Mouse (Mus musculus) kidney, postnatal 10 days (tissue): ENCODE data around the gene Odf3b.

Experiments used
- DNase-seq: peaks from one replicate; pipeline ENCODE4 v3.0.0; 2021; ENCODE audit warnings: mixed read lengths

Gene Odf3b

DNA sequence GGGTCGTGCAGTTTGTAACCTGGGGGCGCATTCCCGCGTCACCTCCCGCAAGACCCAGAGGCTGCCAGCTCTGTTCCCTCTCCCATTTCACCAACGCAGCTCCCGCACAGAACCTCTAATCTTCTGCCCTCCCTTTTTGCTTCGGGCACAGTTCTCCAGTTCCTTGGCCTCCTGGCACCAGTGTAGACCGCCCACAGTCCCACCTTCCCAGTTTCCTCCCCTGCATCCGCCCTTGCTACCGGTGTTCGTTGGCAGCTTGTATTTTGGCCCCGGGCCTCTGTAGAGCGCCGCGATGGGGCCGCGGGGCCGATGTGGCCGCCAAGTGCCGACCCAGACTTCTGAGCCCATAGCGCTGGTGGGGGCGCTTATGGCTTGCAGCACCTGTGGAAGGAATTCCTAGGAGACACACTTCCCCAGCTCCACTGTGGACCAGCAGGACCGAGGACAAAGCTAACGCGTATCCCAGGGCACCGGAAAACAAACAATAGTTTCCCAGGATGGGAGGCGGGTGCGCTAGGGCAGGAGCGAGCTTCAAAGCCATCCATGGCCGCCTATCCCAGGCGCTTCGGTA, at the start of gene Odf3b:
TSS of gene Odf3b (minus strand) at position 452 of the 571 bp plus-strand sequence.
- DNase-seq: peak; percentile 49

DNA sequence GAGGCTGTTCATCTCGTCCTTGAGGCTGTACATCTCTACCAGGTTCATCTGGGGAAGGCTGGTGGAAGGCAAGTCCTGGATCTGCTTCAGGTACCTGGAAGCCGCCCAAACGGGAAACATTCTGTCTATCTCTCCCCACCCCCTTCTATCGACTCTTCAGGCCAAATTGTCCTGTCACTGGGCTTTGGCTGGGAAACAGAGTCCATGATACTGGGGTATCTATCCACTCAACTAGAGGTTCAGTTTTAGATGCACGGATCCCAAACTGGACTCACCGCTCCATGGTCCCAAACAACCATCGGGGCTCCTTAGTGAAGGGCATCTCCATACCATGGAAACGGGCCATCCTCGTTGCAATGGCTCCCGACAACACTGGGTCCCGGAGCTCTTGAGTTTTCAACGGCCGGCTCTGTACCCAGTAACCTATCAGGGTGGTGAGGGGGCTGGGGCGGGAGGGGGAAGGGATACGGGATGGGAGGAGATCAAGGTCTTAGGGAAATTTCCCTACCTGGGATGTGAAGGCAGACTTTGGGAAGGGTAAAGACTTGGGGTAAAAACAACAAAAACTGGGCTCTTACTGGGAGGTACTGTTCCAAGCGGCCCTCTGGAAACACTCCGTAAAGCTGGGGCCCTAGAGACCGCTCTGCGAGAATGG, 49.2 kb upstream of the Odf3b start:
- no peak for DNase-seq

GRCm38 (mm10) chr15:89426716-89427115, 47.6 kb upstream of the Odf3b start:
- no peak for DNase-seq

DNA sequence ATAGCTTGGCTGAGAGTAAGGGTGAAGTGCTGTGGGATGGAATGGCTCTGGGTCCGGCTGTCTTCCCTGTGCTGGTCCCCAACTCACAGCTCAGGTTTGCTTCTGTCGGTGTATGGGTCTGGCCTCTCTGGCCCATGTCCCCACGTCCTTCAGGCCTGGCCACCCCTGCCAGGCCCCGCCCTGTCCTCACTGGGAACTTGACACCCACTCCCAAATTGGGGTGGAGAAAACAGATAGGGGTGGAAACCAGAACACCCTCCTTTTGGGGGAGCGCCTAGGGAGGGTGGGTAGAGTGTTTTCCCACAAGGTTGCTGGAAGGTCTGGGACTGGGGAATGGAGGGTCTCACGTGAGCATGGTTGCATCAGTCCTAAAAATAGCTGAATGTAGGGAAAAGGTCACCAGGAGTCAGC, 46.6 kb upstream of the Odf3b start, which contains the start of gene Cpt1b:
TSS of gene Cpt1b (minus strand) at position 153 of the 411 bp plus-strand sequence.
- peak; percentile 56 for DNase-seq

- no peak for DNase-seq
Measured at GRCm38 (mm10) chr15:89424621-89425020, 45.5 kb upstream of the Odf3b start.

- DNase-seq: no peak
Measured at GRCm38 (mm10) chr15:89421938-89422337, 42.9 kb upstream of the Odf3b start.

DNA sequence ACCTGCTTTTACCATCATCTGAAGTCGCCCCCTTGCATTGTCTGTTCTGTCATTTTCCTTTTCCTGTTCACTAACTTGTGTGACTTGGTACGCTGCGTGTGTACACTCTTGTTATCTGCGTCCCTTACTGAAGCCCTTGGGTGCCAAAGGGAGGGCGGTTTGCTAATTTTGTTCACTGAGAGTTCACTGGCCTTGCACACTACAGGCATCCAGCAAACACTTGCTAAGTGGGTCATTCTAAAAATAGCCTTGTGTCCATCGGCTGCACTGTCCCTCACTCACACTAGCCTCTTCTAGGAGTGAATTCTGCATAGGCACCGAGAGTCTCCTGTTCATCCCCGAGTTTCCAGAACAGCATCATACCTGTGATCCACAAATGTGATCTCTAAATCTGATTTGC, 36.2 kb upstream of the Odf3b start:
- DNase-seq: no peak

GRCm38 (mm10) chr15:89410118-89410517, 31.0 kb upstream of the Odf3b start, which contains the start of gene Syce3:
TSS of gene Syce3 (minus strand) at chr15:89410503.
- no peak for DNase-seq

DNA sequence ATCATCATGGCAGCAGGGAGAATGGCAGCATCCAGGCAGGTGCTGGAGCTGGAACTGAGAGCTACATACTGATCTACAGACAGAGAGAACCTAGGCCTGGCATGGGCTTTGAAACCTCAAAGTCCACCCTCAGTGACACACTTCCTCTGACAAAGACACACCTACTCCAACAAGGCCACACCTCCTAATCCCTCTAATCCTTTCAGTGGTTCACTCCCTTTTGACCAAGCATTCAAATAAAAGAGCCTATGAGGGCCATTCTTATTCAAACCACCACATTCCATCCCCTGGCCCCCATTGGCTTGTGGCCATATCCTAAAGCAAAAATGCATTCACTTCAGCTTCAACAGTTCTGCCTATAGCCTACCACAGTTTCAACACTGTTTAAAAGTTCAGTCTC, 27.6 kb upstream of the Odf3b start:
- DNase-seq: no peak

- DNase-seq: no peak
Measured at GRCm38 (mm10) chr15:89404831-89405623, 25.9 kb upstream of the Odf3b start.

GRCm38 (mm10) chr15:89402471-89402870, 23.4 kb upstream of the Odf3b start:
- no peak for DNase-seq

DNA sequence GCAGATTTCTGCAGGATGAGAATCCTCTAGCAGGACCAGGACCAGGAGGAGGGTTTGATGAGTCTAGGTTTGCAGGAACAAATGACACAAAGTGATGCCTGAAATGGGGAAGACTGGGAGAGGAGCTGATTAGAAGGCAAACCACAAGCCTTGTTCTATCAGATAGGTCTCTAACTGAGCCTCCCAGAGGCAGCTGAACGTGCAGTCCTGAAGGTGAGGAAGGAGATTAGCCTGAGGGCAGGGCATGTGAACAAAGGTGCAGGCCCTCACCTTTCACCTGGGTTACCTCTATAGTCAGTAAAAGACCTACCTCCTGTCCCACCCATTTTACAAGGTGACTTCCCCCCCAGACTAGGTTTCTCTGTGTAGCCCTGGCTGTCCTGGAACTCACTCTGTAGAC, 20.6 kb upstream of the Odf3b start:
- DNase-seq: no peak

DNA sequence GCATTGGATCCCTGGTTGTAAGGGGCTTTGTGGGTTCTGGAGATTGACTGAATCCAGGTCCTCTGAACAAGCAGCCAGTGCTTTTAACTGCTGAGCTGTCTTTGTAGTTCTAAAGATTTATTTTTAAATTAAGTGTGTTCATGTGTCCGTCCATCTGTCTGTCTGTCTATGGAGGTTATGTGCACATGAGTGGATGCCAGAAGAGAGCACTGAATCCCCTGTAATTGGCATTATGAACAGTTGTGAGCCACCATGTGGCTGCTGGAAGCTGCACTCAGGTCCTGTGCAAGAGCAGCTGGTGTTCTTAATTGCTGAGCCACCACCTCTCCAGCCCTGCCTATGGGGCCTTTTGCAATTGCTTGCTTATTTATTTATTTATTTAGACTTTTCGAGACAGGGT, 19.1 kb upstream of the Odf3b start:
- DNase-seq: no peak

DNA sequence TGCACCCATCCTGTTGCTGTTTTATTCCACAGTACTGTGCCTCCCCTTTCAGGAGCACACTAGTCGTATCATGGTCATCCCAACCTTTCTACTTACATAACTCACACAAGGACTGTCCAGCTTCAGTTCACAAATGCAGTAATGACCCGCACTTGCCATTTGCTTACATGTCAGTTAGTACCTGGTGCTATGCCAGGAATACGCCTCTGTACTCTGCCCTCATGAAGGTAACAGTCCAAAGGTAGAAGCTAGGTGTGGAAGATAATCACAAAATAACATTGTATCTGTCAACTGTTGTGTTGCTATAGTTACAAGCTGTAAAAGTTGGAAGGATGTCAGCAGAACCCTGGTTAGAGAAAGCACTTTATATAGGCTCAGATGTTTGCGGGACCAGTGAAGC, 17.8 kb upstream of the Odf3b start:
- no peak for DNase-seq

DNA sequence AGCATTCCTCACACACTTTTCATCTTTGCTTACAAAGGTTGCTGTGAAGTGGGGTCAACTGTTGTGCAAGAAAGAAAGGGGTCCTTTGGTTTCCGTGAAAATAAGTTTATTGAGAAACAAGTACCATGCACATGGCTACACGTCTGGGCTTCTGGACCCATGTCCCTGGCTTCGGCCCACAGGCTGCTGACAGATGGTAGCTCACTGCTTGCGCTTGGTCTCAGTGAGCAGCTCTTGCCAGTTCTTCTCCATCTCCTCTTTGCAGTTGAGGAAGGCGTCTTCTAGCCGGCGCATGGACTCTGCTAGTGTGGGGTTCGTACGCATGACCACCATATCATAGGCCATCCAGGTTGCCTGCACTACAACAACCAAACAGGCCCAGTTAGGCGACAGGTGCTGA, 11.0 kb upstream of the Odf3b start:
- no peak for DNase-seq

DNA sequence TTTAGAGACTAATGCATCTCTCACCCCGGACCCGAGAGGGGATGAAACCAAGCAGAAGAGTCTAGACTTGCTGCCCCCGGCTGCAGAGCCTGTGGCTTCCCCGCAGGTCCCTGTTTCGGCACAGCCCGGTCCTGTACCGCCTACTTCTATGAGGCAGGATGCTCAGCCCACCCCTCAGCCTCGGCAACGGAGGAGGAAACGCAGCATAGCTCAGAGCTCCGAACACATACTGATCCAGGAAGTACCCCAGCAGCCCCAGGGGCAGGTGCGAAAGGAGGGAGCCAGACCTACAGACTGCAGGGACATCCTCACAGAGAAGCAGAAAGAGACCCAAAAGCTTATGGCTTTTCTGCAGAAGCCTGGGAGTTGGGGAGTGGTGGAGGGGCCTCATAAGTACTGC, 8.0 kb upstream of the Odf3b start:
- no peak for DNase-seq

GRCm38 (mm10) chr15:89384617-89385016, 5.5 kb upstream of the Odf3b start, which contains the start of gene Klhdc7b:
TSS of gene Klhdc7b (plus strand) at chr15:89384917.
- DNase-seq: no peak

- DNase-seq: peak; percentile 61
Measured at GRCm38 (mm10) chr15:89379429-89379828, 347 bp upstream of the Odf3b start.

DNA sequence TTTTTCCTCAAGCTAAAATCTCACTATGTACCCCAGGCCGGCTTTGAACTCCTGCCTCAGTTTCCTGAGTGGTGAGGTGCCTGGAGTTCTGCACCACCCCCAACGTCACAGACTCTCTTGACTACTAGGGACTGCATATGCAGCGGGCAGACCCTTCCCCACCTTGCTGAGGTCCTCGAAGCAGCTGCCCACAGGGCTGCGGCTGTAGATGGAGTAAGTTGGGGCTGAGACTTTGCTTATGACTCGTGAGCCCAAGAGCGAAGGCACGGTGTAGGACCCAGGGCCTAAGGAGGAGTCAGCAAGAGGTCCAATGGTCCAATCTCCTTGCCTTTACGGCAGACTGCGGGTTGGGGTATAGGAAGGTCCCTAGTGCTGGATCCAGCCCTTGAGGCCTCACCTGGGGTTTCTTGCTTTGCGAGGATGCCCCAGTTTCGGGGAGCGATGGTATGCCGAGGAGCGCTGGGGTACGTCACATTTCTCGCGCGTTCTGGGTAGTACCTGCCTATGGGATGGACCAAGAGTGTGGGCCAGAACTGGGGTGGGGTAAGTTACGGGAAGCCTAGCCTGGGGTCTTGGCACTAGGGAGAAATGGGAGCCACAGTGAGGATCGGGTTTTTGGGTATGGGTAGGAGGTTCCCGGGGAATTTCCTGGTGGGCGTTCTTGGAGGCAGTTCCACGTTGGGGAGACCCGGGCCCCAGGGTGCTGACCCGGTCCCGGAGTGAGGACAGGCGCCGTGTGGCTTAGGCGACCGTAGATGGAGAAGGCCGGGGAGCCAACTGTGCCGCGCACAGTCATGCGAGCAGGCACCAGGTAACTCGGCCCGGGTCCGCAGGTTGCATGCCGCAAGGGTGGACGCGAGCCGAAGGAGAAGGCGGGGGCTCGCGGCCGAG, 899 bp downstream of the Odf3b start:
- no peak for DNase-seq

- no peak for DNase-seq
Measured at GRCm38 (mm10) chr15:89377362-89377761, 1.7 kb downstream of the Odf3b start.

DNA sequence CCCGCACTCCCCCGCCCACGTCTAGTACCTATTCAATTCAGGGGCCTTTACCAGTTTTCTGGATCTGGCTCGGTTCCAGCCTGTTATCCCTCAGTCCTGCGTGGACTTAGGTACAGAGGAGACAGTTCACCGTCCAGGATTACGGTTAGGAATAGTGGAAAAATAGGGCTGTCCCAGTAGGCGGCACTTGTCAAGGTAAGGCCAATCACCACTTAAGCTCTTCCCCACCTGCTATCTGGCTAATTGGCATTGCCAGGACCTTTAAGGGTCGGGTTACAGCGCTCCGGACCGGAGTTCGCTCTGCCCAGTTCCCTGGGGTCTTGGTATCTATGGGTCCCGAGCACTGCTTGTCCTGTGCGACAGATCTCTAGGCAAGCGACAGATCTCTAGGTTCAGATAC, 2.1 kb downstream of the Odf3b start, which contains the start of gene Tymp:
TSS of gene Tymp (minus strand) at position 83 of the 400 bp plus-strand sequence.
- no peak for DNase-seq

DNA sequence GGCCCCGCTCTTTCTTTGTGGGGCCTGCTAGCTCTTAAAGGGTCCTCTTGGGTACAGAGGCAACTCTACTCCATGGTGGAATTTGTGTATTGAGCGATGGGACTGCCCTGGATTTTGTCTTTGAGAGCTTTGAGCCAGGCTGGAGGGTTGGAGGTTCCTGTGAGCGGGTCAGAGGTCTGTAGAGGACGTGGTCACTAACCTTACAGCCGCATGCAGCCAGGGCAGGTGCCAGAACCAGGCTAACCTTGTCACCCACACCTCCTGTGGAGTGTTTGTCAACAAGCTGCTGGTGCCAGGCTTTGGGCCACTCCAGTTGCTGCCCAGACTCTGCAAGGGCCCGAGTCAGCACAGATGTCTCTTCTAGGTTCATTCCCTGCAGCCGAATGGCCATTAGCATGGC, 3.0 kb downstream of the Odf3b start:
- DNase-seq: no peak
